Mouse (Mus musculus) naive thymus-derived CD4-positive, alpha-beta T cell, adult 5 months (primary cell): ENCODE results near the gene Emc4. TPM values are rescaled to one million over a fixed set of nuclear protein-coding genes. Genes with fewer than 3 reads are reported as not detected.

Source experiments
- polyA plus RNA-seq: library from polyadenylated mRNA; unstranded; fragments of 100-300 nt; shearing (Covaris generic); gene quantifications from one replicate; pipeline ENCODE4 v1.2.1, GENCODE M21; 2017

Emc4 gene
- polyA plus RNA-seq = 62.4 TPM

GRCm38 (mm10) chr2:112367726-112368673 lies at the start of gene Emc4:
Gene Emc4, minus strand, starts transcription at chr2:112368027.

GRCm38 (mm10) chr2:112378973-112379898 lies 11.4 kb upstream of the Emc4 start, which contains the start of gene Katnbl1:
Gene Katnbl1, plus strand, starts transcription at chr2:112379211.

Other genes starting within 250 kb of the Emc4 start
- not detected for gene Olfr1316, start 233.1 kb downstream of the Emc4 start, polyA plus RNA-seq
- not detected for gene Olfr1317, start 227.7 kb downstream of the Emc4 start, polyA plus RNA-seq
- not detected for gene Olfr1318, start 213.8 kb downstream of the Emc4 start, polyA plus RNA-seq
- 86.2 TPM for gene Lpcat4, start 128.6 kb downstream of the Emc4 start, polyA plus RNA-seq
- gene Nutm1, start 108.7 kb downstream of the Emc4 start, polyA plus RNA-seq = not detected
- gene Nop10, start 106.1 kb downstream of the Emc4 start, polyA plus RNA-seq = 155 TPM
- 51.9 TPM for gene Slc12a6, start 102.2 kb downstream of the Emc4 start, polyA plus RNA-seq
- gene Gm21985, start 101.7 kb downstream of the Emc4 start, polyA plus RNA-seq = not detected
- gene Katnbl1, start 11.2 kb upstream of the Emc4 start, polyA plus RNA-seq = 25.4 TPM
- gene Emc7, start 87.0 kb upstream of the Emc4 start, polyA plus RNA-seq = 17.2 TPM
- not detected for gene Chrm5, start 112.7 kb upstream of the Emc4 start, polyA plus RNA-seq
- gene Aven, start 124.9 kb upstream of the Emc4 start, polyA plus RNA-seq = 80.7 TPM